Mouse (Mus musculus) heart, postnatal 0 days (tissue): ENCODE measurements around the gene Arhgap23. TPM values are rescaled to one million over a fixed set of nuclear protein-coding genes. Genes with fewer than 3 reads are reported as not detected.

Experiments
- ATAC-seq: fragments of 200-750 bp; cut with Nextera tagmentation; 2 replicates; pipeline ENCODE4 v1.8.0; 2017; ENCODE audit warnings: low read depth, moderate number of reproducible peaks, moderate library complexity; ENCODE audit not compliant: insufficient read depth
- DNase-seq: peaks from one replicate; pipeline ENCODE4 v3.0.0-alpha.2; 2016; ENCODE audit warnings: low spot score
- H3K27ac ChIP-seq: fragments of 300-500 bp; sonication (generic); 2 replicates; pipeline ENCODE4 v1.5.1; 2014; ENCODE audit warnings: low read depth, mild to moderate bottlenecking
- H3K27me3 ChIP-seq: fragments of 300-500 bp; sonication (generic); 2 replicates; pipeline ENCODE4 v1.6.1; 2014; ENCODE audit warnings: low read length, mixed read lengths; ENCODE audit not compliant: control insufficient read depth, insufficient read depth
- H3K36me3 ChIP-seq: fragments of 300-500 bp; sonication (generic); replicated peaks from 2 replicates; pipeline ENCODE4 v1.6.1; 2014; ENCODE audit warnings: low read length, mixed read lengths; ENCODE audit not compliant: control insufficient read depth, insufficient read depth
- H3K4me1 ChIP-seq: fragments of 300-500 bp; sonication (generic); 2 replicates; pipeline ENCODE4 v1.6.1; 2014; ENCODE audit warnings: antibody characterized with exemption; ENCODE audit not compliant: control insufficient read depth, insufficient read depth
- H3K4me2 ChIP-seq: fragments of 300-500 bp; sonication (generic); 2 replicates; pipeline ENCODE4 v1.6.1; 2014; ENCODE audit warnings: low read depth, mild to moderate bottlenecking, low read length, moderate library complexity
- H3K4me3 ChIP-seq: fragments of 300-500 bp; sonication (generic); 2 replicates; pipeline ENCODE4 v1.5.1; 2014; ENCODE audit warnings: low read depth, low read length
- H3K9ac ChIP-seq: fragments of 300-500 bp; sonication (generic); replicated peaks from 2 replicates; pipeline ENCODE4 v1.6.1; 2014; ENCODE audit warnings: low read depth, low read length, mixed read lengths
- H3K9me3 ChIP-seq: fragments of 300-500 bp; sonication (generic); replicated peaks from 2 replicates; pipeline ENCODE4 v1.6.1; 2016; ENCODE audit warnings: low read length; ENCODE audit not compliant: control insufficient read depth
- CTCF ChIP-seq: IDR thresholded peaks from 2 replicates; pipeline ENCODE4 v1.5.1; 2016; ENCODE audit warnings: antibody characterized with exemption, control low read depth, low read depth
- EP300 ChIP-seq: IDR thresholded peaks from 2 replicates; pipeline ENCODE4 v1.6.1; 2016; ENCODE audit warnings: antibody characterized with exemption, low read depth
- WGBS: fragments of 180-500 bp; shearing (Covaris S2); extraction: QIAGEN DNeasy Blood & Tissue Kit; methylation state at CpG from one replicate; pipeline ENCODE4 v1.1.7; 2014; 5-methylcytosine and 5-hydroxymethylcytosine counted together
- polyA plus RNA-seq: library from polyadenylated mRNA; unstranded; fragments of >200 nt; fragmentation: Nextera tagmentation; extraction: Ambion mirVana; gene quantifications from 2 replicates; pipeline ENCODE4 v1.2.1, GENCODE M21; 2015
- total RNA-seq: library from RNA; depleted of rRNA; stranded (reverse); fragments of >200 nt; gene quantifications from 2 replicates; pipeline ENCODE4 v1.2.3, GENCODE M21; 2014; ENCODE audit warnings: low replicate concordance

The Arhgap23 gene
- total and polyA plus RNA-seq, 2 experiments from 2014 or later, result 3.8 to 44.0 TPM

DNA sequence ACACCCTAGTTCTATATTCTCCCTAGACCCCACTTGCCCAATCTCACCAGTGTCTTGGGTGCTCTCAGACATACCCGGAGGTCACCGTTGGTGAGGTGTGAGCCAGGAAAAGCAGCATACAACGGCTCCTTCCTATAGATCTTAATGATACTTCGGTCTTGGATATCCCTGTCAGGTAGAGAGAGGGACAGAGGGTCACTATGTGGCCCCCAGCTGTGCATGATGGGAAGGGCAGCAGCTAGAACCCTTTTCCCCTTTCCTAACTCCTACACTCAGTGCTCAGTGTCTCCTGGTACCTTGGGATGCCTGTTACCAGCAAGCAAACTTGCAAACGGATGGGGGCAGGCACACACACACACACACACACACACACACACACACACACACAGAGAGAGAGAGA is 120.3 kb downstream of the Arhgap23 start:
- 39% methylated on average over 5 of the region's 5 CpGs for WGBS
- no peak for DNase-seq
- Histone ChIP-seq H3K9ac (no peak overlapping the region), H3K36me3 (no peaks in the 10 kb centered on the region), H3K27me3 (peaks cover 85% of the 10 kb centered on the region), H3K9me3 (no peaks in the 10 kb centered on the region), H3K4me2 (no peak overlapping the region), H3K4me3 (no peak overlapping the region), H3K4me1 (peaks cover 7% of the 10 kb centered on the region; the same call in 1 of the 2 replicates), H3K27ac (no peak overlapping the region)
- TF ChIP-seq EP300, result no peak
- TF ChIP-seq CTCF, result no peak
- no peak for ATAC-seq

DNA sequence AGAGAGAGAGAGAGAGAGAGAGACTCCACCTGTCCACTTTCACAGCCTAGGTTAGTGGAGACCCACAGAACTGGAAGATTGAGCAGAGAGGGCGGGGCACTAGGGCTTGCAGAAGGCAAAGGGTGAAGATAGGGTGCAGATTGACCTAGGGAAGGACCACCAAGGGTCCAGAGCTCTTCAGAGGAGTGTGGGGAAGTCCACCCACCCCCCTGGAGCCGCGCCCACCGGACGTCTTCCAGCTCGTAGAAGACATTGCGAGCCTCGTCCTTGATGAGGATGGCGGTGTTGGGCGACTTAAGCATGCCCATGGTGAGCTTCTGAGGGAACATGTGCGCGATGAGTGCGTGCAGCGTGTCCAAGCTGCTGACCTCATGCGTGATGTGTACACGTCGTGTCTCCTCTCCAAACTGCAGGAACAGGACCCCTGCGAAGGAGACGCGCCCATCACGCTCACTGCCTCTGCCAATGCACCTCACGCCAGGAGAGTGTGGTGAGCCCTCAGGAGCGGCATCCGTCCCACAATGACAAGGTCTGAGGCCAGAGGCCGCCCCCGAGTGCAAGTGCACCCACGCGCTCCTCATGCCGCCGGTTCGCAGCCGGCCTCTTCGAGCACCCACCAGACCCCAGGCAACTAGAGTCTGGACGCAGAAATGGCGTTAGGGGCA is 120.9 kb downstream of the Arhgap23 start:
- Histone ChIP-seq H3K9ac (no peak overlapping the region), H3K27ac (no peak overlapping the region), H3K36me3 (no peaks in the 10 kb centered on the region), H3K9me3 (no peaks in the 10 kb centered on the region), H3K27me3 (peaks cover 87% of the 10 kb centered on the region), H3K4me3 (peak overlapping the region; percentile 41), H3K4me1 (peaks cover 7% of the 10 kb centered on the region; the same call in 1 of the 2 replicates), H3K4me2 (no peak overlapping the region)
- ATAC-seq, result no peak
- WGBS, result 11% methylated on average over 35 of the region's 35 CpGs
- TF ChIP-seq EP300, result no peak
- no peak for TF ChIP-seq CTCF
- DNase-seq, result no peak

DNA sequence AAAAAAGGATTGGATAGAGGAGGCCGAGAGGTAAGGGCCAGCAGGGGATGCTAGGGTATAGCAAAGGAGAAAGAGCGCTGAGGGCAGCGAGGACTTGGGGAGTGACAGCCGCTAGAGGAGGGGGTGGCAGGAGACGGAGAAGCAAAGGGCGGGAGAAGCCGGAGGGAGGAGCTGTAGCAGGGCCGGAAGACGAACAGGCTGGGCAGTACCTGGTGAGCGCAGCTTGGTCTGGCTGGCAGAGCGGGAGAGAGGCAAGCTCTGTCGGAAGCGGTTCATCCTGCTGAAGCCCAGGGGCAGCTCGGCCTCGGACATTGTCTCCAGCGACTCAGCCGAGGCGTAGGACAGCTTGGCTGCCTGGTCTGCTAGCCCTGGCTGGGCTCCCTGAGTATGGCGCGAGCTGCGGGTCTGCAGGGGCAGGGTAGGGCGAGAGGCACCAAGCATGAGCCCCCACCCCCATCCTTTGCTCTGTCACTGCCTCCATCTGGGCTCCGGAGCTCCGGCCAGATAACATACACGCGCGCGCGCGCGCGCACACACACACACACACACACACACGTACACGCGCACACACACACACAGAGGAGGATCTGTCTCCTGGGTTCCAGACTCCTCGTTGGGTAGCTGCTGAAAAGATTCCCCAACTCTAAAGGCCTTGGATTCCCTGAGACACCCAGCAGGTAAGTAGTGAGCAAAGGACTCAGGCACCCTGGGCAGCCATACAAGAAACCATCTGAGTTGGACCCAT is 121.7 kb downstream of the Arhgap23 start:
- 1% methylated on average over 35 of the region's 36 CpGs for WGBS
- peak overlapping the region; percentile 41 for H3K4me3 ChIP-seq
- peaks cover 91% of the 10 kb centered on the region for H3K27me3 ChIP-seq
- H3K4me2 ChIP-seq, result peak overlapping the region; percentile 59
- H3K36me3 ChIP-seq, result no peaks in the 10 kb centered on the region
- TF ChIP-seq CTCF (peak; percentile 16; the same call in 1 of the 2 replicates), EP300 (no peak)
- no peaks in the 10 kb centered on the region for H3K9me3 ChIP-seq
- peaks cover 7% of the 10 kb centered on the region; the same call in 1 of the 2 replicates for H3K4me1 ChIP-seq
- ATAC-seq (0 out of 2 replicates have a peak, but pooled peaks have one; percentile 6), DNase-seq (no peak)
- H3K9ac ChIP-seq, result no peak overlapping the region
- no peak overlapping the region for H3K27ac ChIP-seq

DNA sequence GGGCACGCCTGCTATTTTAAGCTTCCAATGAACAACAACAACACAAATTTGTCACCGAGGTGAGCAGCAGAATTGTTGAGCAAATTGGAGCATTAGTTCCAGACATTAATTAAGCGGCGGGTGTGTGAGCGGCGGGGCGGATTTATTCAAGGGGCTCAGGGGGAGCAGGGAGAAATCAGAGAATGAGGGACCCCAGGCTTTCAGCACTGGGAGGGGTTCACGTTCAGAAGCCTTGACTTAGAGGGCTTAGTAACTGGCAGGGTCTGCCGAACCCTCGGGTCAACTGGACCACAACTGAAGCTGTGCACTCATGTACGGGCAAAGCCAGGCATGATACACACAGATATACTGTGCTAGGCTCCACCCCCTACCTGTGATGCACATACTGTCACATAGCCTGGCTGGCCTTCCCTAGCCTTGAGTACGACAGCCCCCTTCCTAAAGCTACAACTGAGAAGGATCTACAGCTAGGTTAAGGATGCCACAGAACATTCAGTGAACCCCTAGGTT is 122.3 kb downstream of the Arhgap23 start:
- WGBS, result 31% methylated on average over 12 of the region's 12 CpGs
- no peaks in the 10 kb centered on the region for H3K36me3 ChIP-seq
- H3K9ac ChIP-seq, result no peak overlapping the region
- no peak overlapping the region for H3K4me3 ChIP-seq
- ATAC-seq (no peak), DNase-seq (no peak)
- H3K4me1 ChIP-seq, result peaks cover 7% of the 10 kb centered on the region; the same call in 1 of the 2 replicates
- peaks cover 91% of the 10 kb centered on the region for H3K27me3 ChIP-seq
- H3K4me2 ChIP-seq, result peak overlapping the region; percentile 59; the same call in 1 of the 2 replicates
- H3K27ac ChIP-seq, result no peak overlapping the region
- H3K9me3 ChIP-seq, result no peaks in the 10 kb centered on the region
- TF ChIP-seq EP300, result no peak
- no peak for TF ChIP-seq CTCF

DNA sequence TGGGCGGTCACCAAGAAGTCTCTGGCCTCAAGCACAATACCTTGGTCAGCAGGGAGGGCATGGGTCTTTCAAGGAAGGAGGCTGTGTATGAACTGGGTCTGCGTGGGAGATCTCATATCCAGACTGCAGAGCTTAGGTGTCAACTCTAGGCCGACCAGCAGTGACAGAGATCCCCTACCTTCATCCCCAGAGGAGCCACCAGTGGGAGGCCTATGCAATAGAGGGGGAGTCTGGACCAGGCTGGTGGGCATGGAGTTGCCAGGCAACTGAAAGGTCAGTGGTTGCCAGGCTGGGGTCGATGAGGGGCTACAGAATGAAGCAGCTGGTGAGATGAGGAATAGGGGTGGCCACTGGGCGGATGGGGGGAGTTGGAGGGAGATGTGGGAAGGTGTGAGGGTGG is 124.3 kb downstream of the Arhgap23 start:
- ATAC-seq (no peak), DNase-seq (no peak)
- Histone ChIP-seq H3K36me3 (no peaks in the 10 kb centered on the region), H3K9me3 (no peaks in the 10 kb centered on the region), H3K9ac (no peak overlapping the region), H3K27me3 (peaks cover 91% of the 10 kb centered on the region), H3K4me3 (no peak overlapping the region), H3K4me1 (peaks cover 7% of the 10 kb centered on the region; the same call in 1 of the 2 replicates), H3K27ac (no peak overlapping the region), H3K4me2 (no peak overlapping the region)
- TF ChIP-seq CTCF (no peak), EP300 (no peak)
- 68% methylated on average over 5 of the region's 5 CpGs for WGBS
